Mouse (Mus musculus): Measurements from ENCODE around the gene Ifit1bl1. TPM values are rescaled to one million over a fixed set of nuclear protein-coding genes. Genes with fewer than 3 reads are reported as not detected.

Gene Ifit1bl1
- polyA plus RNA-seq, 1 experiment from 2014 or later, result 8.8 TPM

DNA sequence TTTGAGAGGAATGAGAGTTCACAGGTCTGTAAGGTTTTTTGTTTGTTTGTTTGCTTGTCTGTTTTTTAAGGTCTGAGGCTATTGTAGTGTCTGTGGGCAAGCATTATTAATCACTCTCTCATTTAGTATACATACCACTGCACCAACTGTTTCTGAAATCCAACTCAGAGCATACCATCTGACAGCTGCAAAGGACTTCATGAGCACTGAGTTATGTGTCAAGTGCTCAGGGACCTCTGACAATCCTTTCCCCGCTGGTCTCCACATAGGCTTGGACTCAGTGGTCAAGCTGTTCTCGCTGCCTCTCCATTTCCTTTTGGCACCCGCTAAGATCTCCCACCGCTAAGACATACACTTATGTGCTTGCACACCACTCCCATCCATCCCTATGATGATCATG is 55.5 kb downstream of the Ifit1bl1 start:
- Histone ChIP-seq H3K4me2 (replicated peaks; ENCODE audit: low read depth) (no peak overlapping the region), H3K27me3 (ENCODE audit: control insufficient read depth, insufficient read depth, low read length) (no peaks in the 10 kb centered on the region), H3K4me1 (replicated peaks; ENCODE audit: control insufficient read depth, insufficient read depth) (no peaks in the 10 kb centered on the region), H3K9ac (ENCODE audit: low read length) (no peak overlapping the region), H3K4me3 (ENCODE audit: low read depth, low read length) (no peak overlapping the region), H3K36me3 (ENCODE audit: control insufficient read depth, insufficient read depth, low read length) (no peaks in the 10 kb centered on the region), H3K9me3 (ENCODE audit: control insufficient read depth, low read length) (no peaks in the 10 kb centered on the region), H3K27ac (replicated peaks) (no peak overlapping the region)
- no peak for TF ChIP-seq EP300 (optimal IDR thresholded peaks at IDR 0.05)
- TF ChIP-seq CTCF (IDR thresholded peaks at IDR 0.05; ENCODE audit: low read depth), result no peak
- WGBS, result 84% methylated on average over 4 of the region's 4 CpGs
- DNase-seq (ENCODE audit: low spot score) (no peak), ATAC-seq (ENCODE audit: low FRiP score, low TSS enrichment) (no peak)

Other genes with a start within 250 kb of the Ifit1bl1 start
- gene Ch25h, start 126.8 kb downstream of the Ifit1bl1 start, polyA plus RNA-seq (2015; fragmentation: Nextera tagmentation; extraction: Ambion mirVana), result 3.7 and 4.6 TPM in 2 replicates
- 18.1 and 19.1 TPM in 2 replicates for gene Lipa, start 74.5 kb downstream of the Ifit1bl1 start, polyA plus RNA-seq (2015; fragmentation: Nextera tagmentation; extraction: Ambion mirVana)
- 2.3 and 2.5 TPM in 2 replicates for gene Ifit2, start 51.3 kb downstream of the Ifit1bl1 start, polyA plus RNA-seq (2015; fragmentation: Nextera tagmentation; extraction: Ambion mirVana)
- gene Ifit3, start 18.4 kb downstream of the Ifit1bl1 start, polyA plus RNA-seq (2015; fragmentation: Nextera tagmentation; extraction: Ambion mirVana), result 2.5 and 2.7 TPM in 2 replicates
- gene Ifit3b, start 6.0 kb upstream of the Ifit1bl1 start, polyA plus RNA-seq (2015; fragmentation: Nextera tagmentation; extraction: Ambion mirVana), result 0.61 and 0.74 TPM in 2 replicates
- gene Ifit1bl2, start 38.8 kb upstream of the Ifit1bl1 start, polyA plus RNA-seq (2015; fragmentation: Nextera tagmentation; extraction: Ambion mirVana), result 0.04 and 0.10 TPM in 2 replicates
- 2.1 and 2.4 TPM in 2 replicates for gene Ifit1, start 38.9 kb upstream of the Ifit1bl1 start, polyA plus RNA-seq (2015; fragmentation: Nextera tagmentation; extraction: Ambion mirVana)
- gene Slc16a12, start 145.3 kb upstream of the Ifit1bl1 start, polyA plus RNA-seq (2015; fragmentation: Nextera tagmentation; extraction: Ambion mirVana), result 0.63 and 0.74 TPM in 2 replicates